ENCODE assay signal across 16 mouse cellular contexts in genomic region chr1:78567421-78567820, GRCm38 (mm10). TPM values are rescaled to one million over a fixed set of nuclear protein-coding genes. Genes with fewer than 3 reads are reported as not detected.
DNase-seq lines count a peak whose midpoint lies in the region; ATAC-seq and TF ChIP-seq lines count a peak whose summit lies in the region.
"Had no signal": no experiment of that assay in that cellular context is flagged by ENCODE, and none has a peak within 500 bp of the region (broad histone marks: within the 10 kb centered on the region; RNA-seq: fewer than 3 reads in every experiment).

No protein-coding gene starts in this region.

- peak overlapping the region; percentile 61 for H3K27ac ChIP-seq in gastrocnemius, adult 2 months
- H3K27ac ChIP-seq in hindbrain, embryonic 12.5 days = 0 out of 2 replicates have a peak overlapping the region, but pooled peaks have one; percentile 17
- H3K27ac ChIP-seq in hindbrain, embryonic 11.5 days (ENCODE audit: low read depth, low read length) = no peak overlapping the region
- H3K27ac ChIP-seq in embryonic facial prominence, embryonic 11.5 days (replicated peaks; ENCODE audit: low read depth, low read length) = peak overlapping the region; percentile 70
- no peak overlapping the region for H3K27ac ChIP-seq in kidney, embryonic 15.5 days
- H3K27ac ChIP-seq: liver, embryonic 15.5 days; midbrain, embryonic 13.5 days had no signal

- H3K36me3 ChIP-seq in hindbrain, embryonic 12.5 days = no peaks in the 10 kb centered on the region
- H3K36me3 ChIP-seq in hindbrain, embryonic 11.5 days (ENCODE audit: control insufficient read depth, insufficient read depth, low read length) = no peaks in the 10 kb centered on the region
- H3K36me3 ChIP-seq in embryonic facial prominence, embryonic 11.5 days (replicated peaks; ENCODE audit: control insufficient read depth, insufficient read depth, low read depth, low read length) = no peaks in the 10 kb centered on the region
- H3K36me3 ChIP-seq in kidney, embryonic 15.5 days = no peaks in the 10 kb centered on the region
- H3K36me3 ChIP-seq: liver, embryonic 15.5 days; midbrain, embryonic 13.5 days had no signal

- no peak overlapping the region for H3K9ac ChIP-seq in hindbrain, embryonic 12.5 days
- H3K9ac ChIP-seq in hindbrain, embryonic 11.5 days (ENCODE audit: low read depth, low read length) = no peak overlapping the region
- no peak overlapping the region for H3K9ac ChIP-seq in embryonic facial prominence, embryonic 11.5 days (replicated peaks; ENCODE audit: low read length)
- H3K9ac ChIP-seq in kidney, embryonic 15.5 days = no peak overlapping the region
- H3K9ac ChIP-seq: liver, embryonic 15.5 days; midbrain, embryonic 13.5 days had no signal

- H3K4me3 ChIP-seq in gastrocnemius, adult 2 months = peak overlapping the region; percentile 34
- H3K4me3 ChIP-seq in hindbrain, embryonic 12.5 days = no peak overlapping the region
- no peak overlapping the region for H3K4me3 ChIP-seq in hindbrain, embryonic 11.5 days (ENCODE audit: low read depth, low read length)
- H3K4me3 ChIP-seq in embryonic facial prominence, embryonic 11.5 days (ENCODE audit: low read depth, low read length) = no peak overlapping the region
- no peak overlapping the region for H3K4me3 ChIP-seq in kidney, embryonic 15.5 days (replicated peaks)
- H3K4me3 ChIP-seq: erythroblast, embryonic 14.5 days; liver, embryonic 15.5 days; midbrain, embryonic 13.5 days had no signal

- H3K27me3 ChIP-seq in hindbrain, embryonic 12.5 days = no peaks in the 10 kb centered on the region
- H3K27me3 ChIP-seq in hindbrain, embryonic 11.5 days (ENCODE audit: control insufficient read depth, insufficient read depth, low read length) = no peaks in the 10 kb centered on the region
- no peaks in the 10 kb centered on the region for H3K27me3 ChIP-seq in embryonic facial prominence, embryonic 11.5 days (ENCODE audit: control insufficient read depth, insufficient read depth, low read length)
- H3K27me3 ChIP-seq in kidney, embryonic 15.5 days = no peaks in the 10 kb centered on the region
- H3K27me3 ChIP-seq: liver, embryonic 15.5 days; midbrain, embryonic 13.5 days had no signal

- no peak for TF ChIP-seq CTCF in gastrocnemius, adult 2 months (IDR thresholded peaks at IDR 0.05)

- H3K4me2 ChIP-seq in hindbrain, embryonic 12.5 days (replicated peaks) = no peak overlapping the region
- H3K4me2 ChIP-seq in hindbrain, embryonic 11.5 days (replicated peaks; ENCODE audit: low read depth, low read length) = no peak overlapping the region
- H3K4me2 ChIP-seq in embryonic facial prominence, embryonic 11.5 days (ENCODE audit: low read depth, low read length) = no peak overlapping the region
- H3K4me2 ChIP-seq in kidney, embryonic 15.5 days = no peak overlapping the region
- H3K4me2 ChIP-seq: liver, embryonic 15.5 days; midbrain, embryonic 13.5 days had no signal

- H3K4me1 ChIP-seq in hindbrain, embryonic 12.5 days = no peaks in the 10 kb centered on the region
- no peaks in the 10 kb centered on the region for H3K4me1 ChIP-seq in hindbrain, embryonic 11.5 days (replicated peaks; ENCODE audit: control insufficient read depth, insufficient read depth, low read length)
- no peaks in the 10 kb centered on the region for H3K4me1 ChIP-seq in embryonic facial prominence, embryonic 11.5 days (ENCODE audit: control insufficient read depth, insufficient read depth, low read length)
- H3K4me1 ChIP-seq in kidney, embryonic 15.5 days = 0 out of 2 replicates have a peak, but pooled peaks cover 2% of the 10 kb centered on the region
- H3K4me1 ChIP-seq: liver, embryonic 15.5 days had no signal

- DNase-seq in gastrocnemius, adult 2 months = no peak
- DNase-seq in gastrocnemius, adult 18-20 months (ENCODE audit: low spot score) = no peak
- no peak for DNase-seq in hindbrain, embryonic 11.5 days (ENCODE audit: low spot score)
- peak; percentile 11 for DNase-seq in embryonic facial prominence, embryonic 11.5 days (ENCODE audit: low spot score)
- DNase-seq in retina, adult 2 months (ENCODE audit: low read depth, low spot score) = peak; percentile 68
- no peak for DNase-seq in thymus, postnatal 36 days
- DNase-seq: B cell, adult 2 months; lung, postnatal 4 days; thymus, adult 2 months had no signal

- WGBS in hindbrain, embryonic 12.5 days = 38% methylated on average over 6 of the region's 6 CpGs
- WGBS in hindbrain, embryonic 11.5 days = 37% methylated on average over 6 of the region's 6 CpGs
- 18% methylated on average over 6 of the region's 6 CpGs for WGBS in embryonic facial prominence, embryonic 11.5 days
- WGBS in kidney, embryonic 15.5 days = 34% methylated on average over 6 of the region's 6 CpGs

- intact Hi-C loops in gastrocnemius, adult 2 months (cut with DNase I) = no loop called here

- no peaks in the 10 kb centered on the region for H3K9me3 ChIP-seq in hindbrain, embryonic 12.5 days (replicated peaks)
- no peaks in the 10 kb centered on the region for H3K9me3 ChIP-seq in hindbrain, embryonic 11.5 days (ENCODE audit: control insufficient read depth, low read length)
- no peaks in the 10 kb centered on the region for H3K9me3 ChIP-seq in embryonic facial prominence, embryonic 11.5 days (replicated peaks; ENCODE audit: control insufficient read depth, low read length)
- no peaks in the 10 kb centered on the region for H3K9me3 ChIP-seq in kidney, embryonic 15.5 days (replicated peaks)
- H3K9me3 ChIP-seq: liver, embryonic 15.5 days had no signal

- ATAC-seq in hindbrain, embryonic 12.5 days (ENCODE audit: low FRiP score) = no peak
- no peak for ATAC-seq in hindbrain, embryonic 11.5 days (ENCODE audit: low FRiP score)
- 0 out of 2 replicates have a peak, but pooled peaks have one; percentile 16 for ATAC-seq in embryonic facial prominence, embryonic 11.5 days (replicated peaks; ENCODE audit: insufficient number of reproducible peaks, low FRiP score, low TSS enrichment, low read depth)
- no peak for ATAC-seq in kidney, embryonic 15.5 days (replicated peaks; ENCODE audit: low FRiP score)
- ATAC-seq: midbrain, embryonic 13.5 days had no signal

RNA-seq across cellular contexts. Expression of gene BC035947, which starts 55.5 kb away (rescaled TPM):
- not detected for total RNA-seq in gastrocnemius, adult 2 months (2021)
- total RNA-seq in gastrocnemius, adult 18-20 months (2021) = not detected
- 0.35 and 0.70 TPM in 2 replicates for polyA plus RNA-seq in hindbrain, embryonic 12.5 days (2016; fragmentation: Nextera tagmentation; extraction: Ambion mirVana)
- polyA plus RNA-seq in hindbrain, embryonic 11.5 days (2014; fragmentation: Nextera tagmentation; extraction: Ambion mirVana) = 0.20 and 0.25 TPM in 2 replicates
- 0.43 and 0.82 TPM in 2 replicates for polyA plus RNA-seq in embryonic facial prominence, embryonic 11.5 days (2014; fragmentation: Nextera tagmentation; extraction: Ambion mirVana)
- polyA plus RNA-seq in kidney, embryonic 15.5 days (2015; fragmentation: Nextera tagmentation; extraction: Ambion mirVana) = 0.57 and 1.1 TPM in 2 replicates
- total RNA-seq: hematopoietic stem cell, adult 5-6 weeks had no signal
- polyA plus RNA-seq: erythroblast, embryonic 14.5 days; thymus, adult 2 months had no signal

RNA-seq across cellular contexts. Expression of gene Mogat1, which starts 56.6 kb away (rescaled TPM):
- total RNA-seq in gastrocnemius, adult 2 months (2021) = not detected
- not detected for total RNA-seq in gastrocnemius, adult 18-20 months (2021)
- 0.48 TPM in 1 of 2 replicates, not detected in the other for polyA plus RNA-seq in hindbrain, embryonic 12.5 days (2016; fragmentation: Nextera tagmentation; extraction: Ambion mirVana)
- polyA plus RNA-seq in hindbrain, embryonic 11.5 days (2014; fragmentation: Nextera tagmentation; extraction: Ambion mirVana) = 0.45 and 0.59 TPM in 2 replicates
- polyA plus RNA-seq in embryonic facial prominence, embryonic 11.5 days (2014; fragmentation: Nextera tagmentation; extraction: Ambion mirVana) = 0.92 and 1.9 TPM in 2 replicates
- 0.47 TPM in 1 of 2 replicates, not detected in the other for polyA plus RNA-seq in kidney, embryonic 15.5 days (2015; fragmentation: Nextera tagmentation; extraction: Ambion mirVana)
- total RNA-seq: ES-E14; hematopoietic stem cell, adult 5-6 weeks had no signal
- polyA plus RNA-seq: erythroblast, embryonic 14.5 days; liver, embryonic 15.5 days had no signal

Comparison
In these comparisons a context has a peak if more than half of its experiments do, and no peak if none do; other contexts are left out.
1. H3K27ac ChIP-seq: peak in gastrocnemius, adult 2 months (single experiment), hindbrain, embryonic 12.5 days (single experiment) and embryonic facial prominence, embryonic 11.5 days (single experiment); none in hindbrain, embryonic 11.5 days (single experiment) and kidney, embryonic 15.5 days (single experiment).
2. DNase-seq: peak in embryonic facial prominence, embryonic 11.5 days (single experiment) and retina, adult 2 months (single experiment); none in gastrocnemius, adult 2 months (single experiment), gastrocnemius, adult 18-20 months (single experiment), hindbrain, embryonic 11.5 days (single experiment) and thymus, postnatal 36 days (0 of 2).